Mouse (Mus musculus) kidney, embryonic 14.5 days (tissue): ENCODE data around the gene Dusp12. TPM values are rescaled to one million over a fixed set of nuclear protein-coding genes. Genes with fewer than 3 reads are reported as not detected.

ENCODE experiments used
- ATAC-seq: fragments of 200-750 bp; cut with Nextera tagmentation; 2 replicates; pipeline ENCODE4 v1.8.0; 2017; ENCODE audit warnings: moderate number of reproducible peaks, mild to moderate bottlenecking, moderate TSS enrichment, moderate library complexity; ENCODE audit not compliant: low FRiP score, low TSS enrichment
- H3K27ac ChIP-seq: fragments of 300-500 bp; sonication (generic); 2 replicates; pipeline ENCODE4 v1.5.1; 2014; ENCODE audit warnings: low read depth, mild to moderate bottlenecking, low read length, moderate library complexity, mixed read lengths
- H3K27me3 ChIP-seq: fragments of 300-500 bp; sonication (generic); 2 replicates; pipeline ENCODE4 v1.6.1; 2014; ENCODE audit warnings: mild to moderate bottlenecking, low read length; ENCODE audit not compliant: control insufficient read depth, insufficient read depth
- H3K36me3 ChIP-seq: fragments of 300-500 bp; sonication (generic); 2 replicates; pipeline ENCODE4 v1.6.1; 2014; ENCODE audit warnings: low read length, mixed read lengths; ENCODE audit not compliant: control insufficient read depth, insufficient read depth
- H3K4me1 ChIP-seq: fragments of 300-500 bp; sonication (generic); 2 replicates; pipeline ENCODE4 v1.6.1; 2014; ENCODE audit warnings: low read length, mixed read lengths; ENCODE audit not compliant: control insufficient read depth, insufficient read depth
- H3K4me2 ChIP-seq: fragments of 300-500 bp; sonication (generic); replicated peaks from 2 replicates; pipeline ENCODE4 v1.6.1; 2014; ENCODE audit warnings: low read depth, mild to moderate bottlenecking, low read length
- H3K4me3 ChIP-seq: fragments of 300-500 bp; sonication (generic); 2 replicates; pipeline ENCODE4 v1.5.1; 2014; ENCODE audit warnings: mild to moderate bottlenecking, low read length
- H3K9ac ChIP-seq: fragments of 300-500 bp; sonication (generic); 2 replicates; pipeline ENCODE4 v1.6.1; 2014; ENCODE audit warnings: low read depth, mild to moderate bottlenecking, low read length, moderate library complexity
- H3K9me3 ChIP-seq: fragments of 300-500 bp; sonication (generic); 2 replicates; pipeline ENCODE4 v1.6.1; 2016; ENCODE audit warnings: low read length; ENCODE audit not compliant: control insufficient read depth
- WGBS: fragments of 180-500 bp; shearing (Covaris S2); extraction: QIAGEN DNeasy Blood & Tissue Kit; methylation state at CpG from one replicate; pipeline ENCODE4 v1.1.7; 2014; 5-methylcytosine and 5-hydroxymethylcytosine counted together
- polyA plus RNA-seq: library from polyadenylated mRNA; unstranded; fragments of >200 nt; fragmentation: Nextera tagmentation; extraction: Ambion mirVana; gene quantifications from 2 replicates; pipeline ENCODE4 v1.2.1, GENCODE M21; 2014

Dusp12 gene
- polyA plus RNA-seq, 1 experiment from 2014 or later: 36.9 TPM

DNA sequence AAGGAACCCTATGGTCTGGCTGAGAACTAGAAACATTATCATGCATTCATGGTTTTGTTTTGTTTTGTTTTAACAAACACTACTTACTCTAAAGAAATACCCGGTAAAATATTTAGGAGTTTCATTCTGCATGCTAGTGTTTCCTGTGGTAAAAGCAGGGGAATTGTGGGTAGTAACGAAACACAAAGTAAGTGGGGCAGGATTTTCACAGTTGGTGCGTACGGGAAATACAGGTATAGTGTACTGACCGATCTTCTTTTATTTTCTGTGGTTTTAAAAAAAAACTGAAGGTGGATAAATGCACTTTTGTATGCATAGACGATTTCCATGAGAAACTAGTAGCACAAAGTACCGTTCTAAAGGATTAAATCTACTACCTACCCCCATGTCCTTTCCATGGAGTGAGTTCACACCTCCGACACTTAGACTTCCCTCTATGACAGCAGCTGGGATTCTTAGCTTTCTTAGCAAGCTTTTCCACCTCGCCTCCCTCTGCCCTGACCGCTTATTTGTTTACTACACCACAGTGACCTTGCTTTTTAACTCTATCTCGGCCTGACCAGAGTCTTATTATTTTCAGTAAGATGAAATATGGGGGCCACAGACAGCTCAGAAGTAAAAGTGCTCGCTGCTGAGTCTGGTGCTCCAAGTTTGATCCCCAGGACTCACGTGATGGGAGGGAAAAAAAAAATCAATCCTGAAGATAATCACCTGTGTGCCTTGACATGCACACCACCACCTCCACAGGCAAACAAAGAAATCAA is 23.5 kb downstream of the Dusp12 start:
- 68% methylated on average over 13 of the region's 13 CpGs for WGBS
- Histone ChIP-seq H3K9me3 (no peaks in the 10 kb centered on the region), H3K36me3 (no peaks in the 10 kb centered on the region), H3K4me3 (no peak overlapping the region), H3K4me1 (peaks cover 4% of the 10 kb centered on the region; the same call in 1 of the 2 replicates), H3K9ac (no peak overlapping the region), H3K27me3 (no peaks in the 10 kb centered on the region), H3K27ac (no peak overlapping the region), H3K4me2 (no peak overlapping the region)
- ATAC-seq: no peak

DNA sequence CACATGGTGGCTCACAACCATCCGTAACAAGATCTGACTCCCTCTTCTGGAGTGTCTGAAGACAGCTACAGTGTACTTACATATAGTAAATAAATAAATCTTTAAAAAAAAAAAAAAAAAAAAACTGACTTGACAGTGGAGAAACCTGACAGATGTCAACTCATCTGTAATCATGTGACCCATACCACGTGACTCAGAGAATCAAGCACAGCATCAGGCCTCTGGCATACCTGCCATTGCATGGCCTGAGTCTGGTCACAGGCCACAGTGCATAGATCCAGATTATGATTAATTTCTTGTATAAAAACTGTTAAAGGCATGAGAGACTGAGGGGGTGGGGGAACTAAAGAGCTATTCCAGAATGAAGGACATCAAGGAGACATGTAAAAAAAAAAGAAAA is 26.5 kb downstream of the Dusp12 start:
- Histone ChIP-seq H3K27ac (no peak overlapping the region), H3K27me3 (no peaks in the 10 kb centered on the region), H3K9me3 (no peaks in the 10 kb centered on the region), H3K4me2 (no peak overlapping the region), H3K9ac (no peak overlapping the region), H3K36me3 (no peaks in the 10 kb centered on the region), H3K4me1 (0 out of 2 replicates have a peak, but pooled peaks cover 4% of the 10 kb centered on the region), H3K4me3 (no peak overlapping the region)
- 71% methylated on average over 2 of the region's 2 CpGs for WGBS
- ATAC-seq: no peak

DNA sequence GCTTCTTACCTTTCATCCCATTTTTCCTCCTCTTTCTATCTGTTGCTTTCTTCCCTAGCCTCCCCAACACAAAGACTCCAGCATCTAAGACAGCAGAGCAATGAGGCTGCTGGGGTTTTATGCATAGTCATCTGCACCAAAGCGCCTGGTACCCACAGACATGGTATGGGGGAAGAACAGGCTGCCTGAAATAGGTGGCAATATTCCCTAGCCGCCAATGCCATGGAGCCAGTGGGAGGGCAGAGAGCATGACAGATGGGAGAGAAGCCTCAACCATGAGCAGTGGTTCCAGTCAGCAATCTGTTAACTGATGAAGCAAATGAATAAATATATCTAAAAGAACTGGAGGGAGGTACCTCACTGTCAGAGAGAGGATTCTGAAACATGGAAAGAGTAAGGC is 28.0 kb downstream of the Dusp12 start:
- no peak overlapping the region for H3K9ac ChIP-seq
- no peak overlapping the region for H3K4me2 ChIP-seq
- H3K27ac ChIP-seq: no peak overlapping the region
- 0 out of 2 replicates have a peak, but pooled peaks cover 4% of the 10 kb centered on the region for H3K4me1 ChIP-seq
- no peaks in the 10 kb centered on the region for H3K27me3 ChIP-seq
- H3K9me3 ChIP-seq: no peaks in the 10 kb centered on the region
- 84% methylated on average over 2 of the region's 2 CpGs for WGBS
- no peak overlapping the region for H3K4me3 ChIP-seq
- H3K36me3 ChIP-seq: no peaks in the 10 kb centered on the region
- ATAC-seq: no peak

DNA sequence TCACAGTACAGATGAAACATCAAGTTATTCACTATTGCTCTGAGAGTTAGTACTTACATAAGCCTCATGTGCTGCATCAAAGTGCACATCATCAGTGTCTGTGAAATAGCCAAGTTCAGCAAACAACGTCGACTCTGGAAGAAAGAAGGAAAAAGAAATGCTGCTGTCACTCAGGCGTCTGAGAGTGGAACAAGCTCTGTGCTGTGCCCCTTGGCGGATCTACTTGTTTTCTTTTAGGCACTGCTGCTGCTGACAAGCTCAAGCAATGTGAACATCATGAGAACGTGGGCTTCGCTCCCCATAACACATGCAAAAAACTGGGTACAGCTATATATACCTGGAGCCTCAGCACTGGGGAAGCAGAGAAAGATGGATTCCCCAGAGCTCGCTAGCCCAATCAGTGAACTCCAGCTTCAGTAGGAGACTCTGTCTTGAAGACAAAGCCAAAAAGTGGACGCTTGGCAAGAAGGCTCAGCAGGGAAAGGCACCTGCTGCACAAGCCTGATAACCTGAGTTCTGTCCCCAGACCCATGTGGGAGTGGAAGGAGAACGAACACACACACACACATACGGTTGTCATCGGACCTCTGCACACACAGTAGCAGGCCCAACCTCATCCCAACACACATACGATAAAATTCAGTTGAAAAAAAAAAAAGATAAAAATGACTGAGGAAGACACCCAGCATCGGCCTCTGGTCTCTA is 30.1 kb downstream of the Dusp12 start:
- Histone ChIP-seq H3K4me2 (no peak overlapping the region), H3K27ac (no peak overlapping the region), H3K36me3 (no peaks in the 10 kb centered on the region; the same call in 1 of the 2 replicates), H3K27me3 (no peaks in the 10 kb centered on the region), H3K9me3 (no peaks in the 10 kb centered on the region), H3K9ac (no peak overlapping the region), H3K4me3 (no peak overlapping the region), H3K4me1 (no peaks in the 10 kb centered on the region)
- WGBS: 91% methylated on average over 13 of the region's 13 CpGs
- ATAC-seq: no peak

DNA sequence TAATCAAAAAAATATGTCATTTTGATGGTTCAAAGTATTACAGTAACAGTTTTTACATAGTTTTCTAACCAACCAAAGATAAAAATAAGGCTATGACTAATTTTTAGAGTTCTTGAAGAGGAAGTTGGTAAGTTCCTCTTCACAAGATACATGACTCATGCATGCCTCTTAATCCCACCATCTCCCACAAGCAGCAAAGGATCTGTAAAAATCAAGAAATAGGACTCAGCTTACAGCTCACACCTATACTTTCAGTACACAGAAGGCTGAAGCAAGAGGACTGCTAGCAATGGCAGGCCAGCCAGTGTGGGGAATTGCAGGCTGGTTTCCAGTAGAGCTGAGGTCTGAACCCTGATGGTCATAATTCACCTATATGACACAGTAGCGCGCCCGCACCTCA is 31.7 kb downstream of the Dusp12 start:
- 75% methylated on average over 3 of the region's 3 CpGs for WGBS
- Histone ChIP-seq H3K27ac (no peak overlapping the region), H3K4me2 (no peak overlapping the region), H3K27me3 (no peaks in the 10 kb centered on the region), H3K36me3 (no peaks in the 10 kb centered on the region; the same call in 1 of the 2 replicates), H3K4me1 (no peaks in the 10 kb centered on the region), H3K4me3 (no peak overlapping the region), H3K9ac (no peak overlapping the region), H3K9me3 (no peaks in the 10 kb centered on the region)
- ATAC-seq: no peak

DNA sequence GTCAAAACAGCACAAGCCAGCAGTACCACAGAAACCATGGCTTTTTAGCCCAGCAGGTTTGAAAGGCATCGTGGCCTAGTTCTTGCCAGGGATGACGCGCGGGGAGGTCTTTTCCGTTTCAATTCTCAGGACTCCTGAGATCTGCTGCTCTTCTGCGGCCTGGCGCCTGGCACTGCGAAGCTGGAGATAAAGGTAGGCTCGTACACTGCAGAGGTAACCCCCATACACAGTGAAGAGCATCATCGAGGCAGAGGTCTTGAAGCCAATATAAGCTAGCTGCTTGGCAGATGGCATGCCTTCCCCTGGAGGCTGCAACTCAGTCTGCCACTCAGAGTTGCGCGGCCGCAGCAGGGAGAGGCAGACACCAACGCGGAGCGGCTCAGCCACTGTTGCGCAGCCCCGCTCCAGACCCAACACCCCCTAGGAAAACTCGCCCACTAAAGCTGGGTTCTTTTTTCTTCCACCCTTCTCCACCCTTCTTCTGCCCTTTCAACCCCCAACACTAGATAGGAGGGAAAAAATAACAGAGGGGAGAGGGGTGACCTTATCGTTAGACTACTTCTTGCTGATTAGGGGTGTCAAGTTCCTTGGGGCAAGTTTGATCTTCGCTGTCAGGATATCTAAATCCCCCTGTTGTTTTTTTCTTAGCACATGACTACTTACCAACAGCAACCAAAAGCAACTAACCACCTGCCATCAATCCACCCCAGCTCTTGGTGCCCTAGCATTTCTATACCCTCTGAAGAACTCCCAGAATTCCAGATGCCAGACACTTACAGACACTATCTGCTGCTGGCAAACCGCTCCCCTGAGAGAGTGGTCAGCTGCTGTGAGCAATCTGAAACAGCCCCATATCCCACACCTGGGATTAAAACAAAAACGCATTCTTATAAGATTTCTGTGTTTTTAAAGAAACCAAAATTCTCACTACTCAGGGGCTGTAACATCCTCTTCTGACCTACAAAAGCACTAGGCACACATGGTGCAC is 34.4 kb downstream of the Dusp12 start:
- H3K27me3 ChIP-seq: no peaks in the 10 kb centered on the region
- WGBS: 89% methylated on average over 23 of the region's 23 CpGs

DNA sequence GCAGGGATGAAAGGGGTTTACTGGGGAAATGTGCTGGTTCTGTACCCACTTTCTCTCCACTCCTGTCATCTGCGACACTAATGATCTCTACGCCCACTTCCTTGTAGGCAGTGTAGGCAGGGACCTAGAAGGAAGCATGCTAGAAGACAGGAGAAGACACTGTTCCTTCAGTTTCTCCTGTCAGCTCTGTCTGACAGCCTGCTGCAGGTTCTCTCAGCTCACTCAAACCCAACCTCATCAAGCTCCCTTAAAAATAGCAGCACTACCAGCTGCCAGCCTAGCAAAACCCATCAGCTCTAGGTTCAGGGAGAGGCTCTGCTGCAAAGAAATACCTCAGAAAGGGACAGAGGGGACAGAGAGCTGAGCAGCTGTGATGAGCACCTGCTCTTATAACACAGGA is 35.3 kb downstream of the Dusp12 start:
- ATAC-seq: no peak
- H3K4me1 ChIP-seq: no peaks in the 10 kb centered on the region
- no peak overlapping the region for H3K4me2 ChIP-seq
- no peaks in the 10 kb centered on the region for H3K27me3 ChIP-seq
- no peak overlapping the region for H3K27ac ChIP-seq
- H3K36me3 ChIP-seq: no peaks in the 10 kb centered on the region; the same call in 1 of the 2 replicates
- H3K4me3 ChIP-seq: no peak overlapping the region
- WGBS: 95% methylated on average over 2 of the region's 2 CpGs
- H3K9me3 ChIP-seq: no peaks in the 10 kb centered on the region
- no peak overlapping the region for H3K9ac ChIP-seq

More for the DNA sequence above, 34.4 kb downstream of the Dusp12 start:
- ATAC-seq: no peak
- Histone ChIP-seq H3K36me3 (no peaks in the 10 kb centered on the region; the same call in 1 of the 2 replicates), H3K27ac (no peak overlapping the region), H3K9me3 (no peaks in the 10 kb centered on the region), H3K9ac (no peak overlapping the region), H3K4me3 (no peak overlapping the region), H3K4me1 (no peaks in the 10 kb centered on the region), H3K4me2 (no peak overlapping the region)

DNA sequence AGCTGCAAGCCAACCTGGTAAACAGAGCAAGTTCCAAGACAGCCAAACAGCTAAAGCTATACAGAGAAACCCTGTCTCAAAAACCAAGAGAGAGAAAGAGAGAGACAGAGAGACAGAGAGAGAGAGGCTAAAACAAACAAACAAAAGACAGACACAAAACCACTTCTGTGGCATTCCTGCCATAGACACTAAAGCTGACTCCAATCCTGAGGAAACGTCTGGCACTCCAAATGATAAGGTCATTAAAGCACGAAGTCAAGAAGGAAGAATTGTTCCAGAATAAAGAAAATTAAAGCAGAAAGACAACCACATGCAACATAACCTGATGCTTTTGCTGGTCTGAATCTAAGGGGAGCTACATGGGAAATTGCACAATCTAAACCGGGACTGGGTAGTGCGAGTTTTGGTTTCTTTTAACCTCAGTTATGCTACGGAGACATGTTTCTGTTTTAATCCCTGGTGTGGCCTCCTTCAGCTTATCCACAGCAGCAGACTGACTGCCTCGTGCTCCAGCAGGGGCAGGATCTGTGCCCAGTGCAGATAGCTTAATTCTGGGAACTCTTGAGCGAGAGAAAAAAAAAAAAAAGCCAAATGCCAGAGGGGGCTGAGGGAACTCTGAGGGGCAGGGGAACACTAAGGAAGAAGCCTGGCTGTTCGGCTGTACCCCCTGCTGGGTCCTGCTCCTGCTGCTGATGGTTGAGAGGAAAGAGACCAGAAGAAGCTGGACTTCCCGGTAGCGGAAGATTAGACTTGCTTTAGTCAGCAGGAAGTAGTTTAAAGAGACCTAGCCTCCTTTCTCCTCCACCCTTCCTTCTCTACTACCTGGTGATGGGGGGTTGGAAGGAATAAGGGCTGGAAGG is 39.7 kb downstream of the Dusp12 start:
- Histone ChIP-seq H3K4me2 (no peak overlapping the region), H3K4me3 (no peak overlapping the region), H3K9ac (no peak overlapping the region), H3K4me1 (no peaks in the 10 kb centered on the region), H3K27ac (no peak overlapping the region), H3K27me3 (no peaks in the 10 kb centered on the region), H3K9me3 (no peaks in the 10 kb centered on the region), H3K36me3 (no peaks in the 10 kb centered on the region; the same call in 1 of the 2 replicates)
- no peak for ATAC-seq
- WGBS: 55% methylated on average over 10 of the region's 10 CpGs
